In genomic region chr16:38549479-38550396, GRCm38 (mm10) we compare ENCODE assay signal across 8 mouse cellular contexts. TPM values are rescaled to one million over a fixed set of nuclear protein-coding genes. Genes with fewer than 3 reads are reported as not detected.
A peak's percentile ranks its signal among the peaks of the same experiment; 100 is the strongest.
DNase-seq lines count a peak whose midpoint lies in the region; ATAC-seq and TF ChIP-seq lines count a peak whose summit lies in the region.

TSS of gene Poglut1 (minus strand) at chr16:38550258.

- H3K4me2 ChIP-seq in kidney, embryonic 15.5 days: peak within 1 kb of the TSS; percentile 88

- no peaks in the 10 kb centered on the region for H3K4me1 ChIP-seq in bone marrow, adult 2 months (ENCODE audit: control insufficient read depth, insufficient read depth, low read length)
- no peaks in the 10 kb centered on the region; the same call in none of the 2 replicates for H3K4me1 ChIP-seq in embryonic fibroblast, embryonic 13.5 days (ENCODE audit: control insufficient read depth, insufficient read depth, low read length)
- H3K4me1 ChIP-seq in heart, embryonic 10.5 days: peaks cover 16% of the 10 kb centered on the region
- H3K4me1 ChIP-seq in kidney, embryonic 15.5 days: peaks cover 20% of the 10 kb centered on the region

- TF ChIP-seq CTCF in bone marrow, adult 2 months (IDR thresholded peaks at IDR 0.05; ENCODE audit: control insufficient read depth, insufficient read depth, low read length): no peak
- TF ChIP-seq CTCF in embryonic fibroblast, embryonic 13.5 days (IDR thresholded peaks at IDR 0.05; ENCODE audit: borderline replicate concordance, insufficient read depth, low read length): no peak

- DNase-seq in A20 (ENCODE audit: low read depth, low spot score): peak; percentile 89
- peak; percentile 91 for DNase-seq in heart, embryonic 10.5 days (ENCODE audit: low spot score)
- peak; percentile 75 for DNase-seq in liver
- DNase-seq in spleen, postnatal 36 days (ENCODE audit: low spot score in 2 of 2): peak; percentile 60 to 68

- peak; percentile 68; the same call in 1 of the 2 replicates for TF ChIP-seq POLR2A in bone marrow, adult 2 months (IDR thresholded peaks at IDR 0.05; ENCODE audit: borderline replicate concordance, control insufficient read depth, low read depth, low read length)
- peak; percentile 79 for TF ChIP-seq POLR2A in embryonic fibroblast, embryonic 13.5 days (IDR thresholded peaks at IDR 0.05; ENCODE audit: low read depth, low read length)

- peak within 1 kb of the TSS; percentile 88 for H3K4me3 ChIP-seq in bone marrow, adult 2 months (replicated peaks; ENCODE audit: control insufficient read depth, low read depth, low read length)
- H3K4me3 ChIP-seq in embryonic fibroblast, embryonic 13.5 days (ENCODE audit: insufficient read depth, low read length): peak within 1 kb of the TSS; percentile 64
- H3K4me3 ChIP-seq in heart, embryonic 10.5 days: peak within 1 kb of the TSS; percentile 93
- peak within 1 kb of the TSS; percentile 94 for H3K4me3 ChIP-seq in kidney, embryonic 15.5 days (replicated peaks)

- H3K27ac ChIP-seq in bone marrow, adult 2 months (ENCODE audit: control insufficient read depth, insufficient read depth, low read depth, low read length, poor library complexity): no peak within 1 kb of the TSS
- no peak within 1 kb of the TSS for H3K27ac ChIP-seq in embryonic fibroblast, embryonic 13.5 days (ENCODE audit: insufficient read depth, low read length)
- peak within 1 kb of the TSS; percentile 95 for H3K27ac ChIP-seq in heart, embryonic 10.5 days
- H3K27ac ChIP-seq in kidney, embryonic 15.5 days: peak within 1 kb of the TSS; percentile 45; the same call in 1 of the 2 replicates

- H3K9me3 ChIP-seq in heart, embryonic 10.5 days: no peaks in the 10 kb centered on the region
- H3K9me3 ChIP-seq in kidney, embryonic 15.5 days (replicated peaks): no peaks in the 10 kb centered on the region

- peak within 1 kb of the TSS; percentile 80 for H3K9ac ChIP-seq in kidney, embryonic 15.5 days

- peaks cover 11% of the 10 kb centered on the region; the same call in 1 of the 2 replicates for H3K27me3 ChIP-seq in heart, embryonic 10.5 days (ENCODE audit: insufficient read depth, poor library complexity, severe bottlenecking)
- H3K27me3 ChIP-seq in kidney, embryonic 15.5 days: peaks cover 17% of the 10 kb centered on the region; the same call in 1 of the 2 replicates

- WGBS in bone marrow, adult 2 months: 4% methylated on average over 54 of the region's 54 CpGs
- 3% methylated on average over 54 of the region's 54 CpGs for whole genome bisulfite sequencing in heart, embryonic 10.5 days
- 3% methylated on average over 54 of the region's 54 CpGs for WGBS in kidney, embryonic 15.5 days

- peak; percentile 94 for ATAC-seq in kidney, embryonic 15.5 days (replicated peaks; ENCODE audit: low FRiP score)
- ATAC-seq in monocyte, adult 5-6 weeks (replicated peaks; ENCODE audit: insufficient number of reproducible peaks, low FRiP score, low TSS enrichment, poor library complexity, severe bottlenecking): peak; percentile 84

- H3K36me3 ChIP-seq in heart, embryonic 10.5 days: peaks cover 33% of the 10 kb centered on the region
- peaks cover 34% of the 10 kb centered on the region for H3K36me3 ChIP-seq in kidney, embryonic 15.5 days

RNA-seq across cellular contexts. Expression of gene Poglut1, which starts in this region (rescaled TPM):
- polyA plus RNA-seq in bone marrow, adult 2 months (2011; ENCODE audit: insufficient read depth, insufficient read length, low replicate concordance, missing spikeins): 6.1 and 12.0 TPM in 2 replicates
- polyA plus RNA-seq in embryonic fibroblast, embryonic 13.5 days (2011; ENCODE audit: insufficient read length, low read depth, missing spikeins): 64.5 and 67.0 TPM in 2 replicates
- polyA plus RNA-seq in heart, embryonic 10.5 days (2016; fragmentation: Nextera tagmentation; extraction: Ambion mirVana): 40.2 and 50.6 TPM in 2 replicates
- polyA plus RNA-seq in kidney, embryonic 15.5 days (2015; fragmentation: Nextera tagmentation; extraction: Ambion mirVana): 58.0 and 60.6 TPM in 2 replicates
- 11.8 to 14.3 TPM (median 12.6 TPM) in 3 replicates for total RNA-seq in monocyte, adult 5-6 weeks (2017)

Comparison
In these comparisons a context has a peak if more than half of its experiments do, and no peak if none do; other contexts are left out.
1. H3K27ac ChIP-seq: peak in heart, embryonic 10.5 days (single experiment) and kidney, embryonic 15.5 days (single experiment); none in bone marrow, adult 2 months (single experiment) and embryonic fibroblast, embryonic 13.5 days (single experiment).
2. Peak in every context shown above with its lines, with median percentiles within 50 percentile points of each other: DNase-seq and H3K4me3 ChIP-seq.